Mouse (Mus musculus) thymus, adult 2 months (tissue): ENCODE data around the gene Orc5.

Source experiments
- CTCF ChIP-seq: fragments of 200-500 bp; IDR thresholded peaks from 2 replicates; pipeline ENCODE4 v1.5.1; 2012; ENCODE audit warnings: mild to moderate bottlenecking, control low read depth, low read length, moderate library complexity, borderline replicate concordance; ENCODE audit not compliant: control insufficient read depth, poor library complexity, insufficient read depth; ENCODE audit errors: extremely low read depth
- POLR2A ChIP-seq: fragments of 200-500 bp; IDR thresholded peaks from 2 replicates; pipeline ENCODE4 v1.6.1; 2012; ENCODE audit warnings: mild to moderate bottlenecking, low read length, control low read depth, moderate library complexity; ENCODE audit not compliant: control insufficient read depth, poor library complexity, insufficient read depth; ENCODE audit errors: extremely low read depth

DNA sequence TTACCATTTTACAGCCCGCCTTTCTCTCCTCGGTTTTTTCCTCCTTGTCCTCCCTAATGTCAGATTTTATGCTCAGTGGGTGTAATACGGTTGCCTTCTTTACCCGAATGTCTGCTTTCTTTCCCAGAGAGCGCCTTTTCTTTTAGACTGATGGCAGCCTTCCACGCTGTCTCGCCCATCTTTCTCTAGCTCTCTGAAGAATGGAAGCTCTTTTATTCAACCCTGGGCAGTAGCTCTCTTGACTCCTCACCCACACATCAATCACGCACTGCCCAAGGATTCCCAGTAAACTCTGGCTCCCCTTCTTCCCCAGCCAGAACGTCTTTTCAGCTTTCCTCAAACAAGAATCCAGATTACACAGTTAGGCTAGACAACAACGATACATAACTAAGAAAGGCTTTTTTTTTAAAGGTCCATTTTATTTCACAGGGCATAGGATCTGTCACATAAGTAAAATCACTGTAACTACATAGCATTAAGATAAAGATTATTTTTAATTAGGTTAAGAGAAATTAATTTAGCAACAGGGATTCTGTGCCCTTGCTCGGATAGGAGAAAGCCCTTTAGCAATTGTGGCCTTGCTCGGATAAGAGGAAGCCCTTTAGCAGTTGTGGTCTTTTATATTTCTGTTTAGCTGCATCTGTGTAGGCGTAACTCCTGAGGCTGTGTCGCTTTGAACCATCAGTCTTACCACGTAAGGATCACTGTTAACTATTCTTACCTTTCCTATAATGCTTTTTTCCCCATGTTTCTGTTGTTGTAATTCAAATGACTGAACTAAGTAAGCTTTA lies 97.2 kb downstream of the Orc5 start:
- TF ChIP-seq POLR2A (no peak), CTCF (no peak)
